Mouse (Mus musculus): Measurements from ENCODE around the gene Olfr1212. TPM values are rescaled to one million over a fixed set of nuclear protein-coding genes. Genes with fewer than 3 reads are reported as not detected.

Gene Olfr1212
- total RNA-seq (2021): not detected
- long read RNA-seq, experiment 1: 0 reads
- long read RNA-seq, experiment 2: 0 reads

- DNase-seq: no peak
- intact Hi-C loops (cut with DNase I): no loop called here
These were observed at the start of gene Olfr1212 for GRCm38 (mm10) chr2:88953669-88954068. TSS of gene Olfr1212 (plus strand) at chr2:88953969.

GRCm38 (mm10) chr2:88915057-88915456 is 38.7 kb upstream of the Olfr1212 start, which contains the start of gene Olfr1209:
TSS of gene Olfr1209 (minus strand) at chr2:88915157.
- DNase-seq: no peak
- intact Hi-C loops (cut with DNase I): no loop called here

DNA sequence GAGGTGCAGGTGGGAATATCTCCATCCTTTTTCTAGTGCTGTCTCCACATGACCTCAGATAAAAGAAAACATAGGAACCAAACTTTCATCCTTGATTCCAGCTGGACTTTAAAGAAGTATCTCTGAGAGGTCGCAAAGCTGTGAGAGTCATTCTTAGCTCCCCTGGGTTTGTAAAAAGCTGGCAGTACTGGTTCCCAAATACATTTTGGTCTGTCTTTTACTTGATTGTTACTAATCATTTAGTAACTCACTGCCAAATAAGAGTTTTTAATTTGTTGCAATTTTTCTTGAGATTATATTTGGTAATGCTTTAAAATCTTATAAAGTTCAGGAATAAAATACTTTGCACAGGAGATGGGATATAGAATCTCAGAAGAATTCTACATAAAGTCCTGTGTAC is 15.8 kb upstream of the Olfr1212 start, which contains the start of gene Olfr1211:
Olfr1211 (minus strand) TSS at position 101 of the 400 bp plus-strand sequence.
- no peak for DNase-seq
- intact Hi-C loops (cut with DNase I): no loop called here

GRCm38 (mm10) chr2:88980181-88980580 is 26.4 kb downstream of the Olfr1212 start, which contains the start of gene Gm13762:
TSS of gene Gm13762 (minus strand) at chr2:88980281.
- no peak for DNase-seq
- intact Hi-C loops (cut with DNase I): no loop called here

GRCm38 (mm10) chr2:88992553-88992952 is 38.8 kb downstream of the Olfr1212 start, which contains the start of gene Olfr1214:
TSS of gene Olfr1214 (minus strand) at chr2:88992653.
- intact Hi-C loops (cut with DNase I): no loop called here
- DNase-seq: no peak

DNA sequence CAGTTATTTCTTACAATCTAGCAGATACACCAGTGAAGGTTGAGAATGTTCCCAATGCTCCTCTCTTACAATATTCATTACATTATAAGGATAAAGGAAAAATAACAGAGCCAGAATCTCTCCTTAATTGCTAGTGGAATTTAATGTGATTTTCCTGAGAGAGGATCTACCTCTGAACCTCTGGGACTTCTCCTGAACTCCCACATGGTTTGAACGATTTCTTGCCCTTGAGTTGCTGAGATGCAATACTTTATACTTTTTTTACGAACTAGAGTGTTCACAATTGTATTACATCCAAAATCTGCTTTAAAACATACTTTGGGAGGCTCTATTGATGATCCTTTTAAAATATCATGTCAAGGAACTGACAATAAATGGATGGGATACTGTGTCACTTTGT is 53.1 kb downstream of the Olfr1212 start, which contains the start of gene Olfr1215:
Olfr1215 (minus strand) TSS at position 101 of the 400 bp plus-strand sequence.
- DNase-seq: no peak
- intact Hi-C loops (cut with DNase I): no loop called here

Other genes starting within 250 kb of the Olfr1212 start
- not detected for gene Olfr1196, start 249.4 kb upstream of the Olfr1212 start, total RNA-seq (2021)
- gene Olfr1197, start 221.6 kb upstream of the Olfr1212 start, total RNA-seq (2021): not detected
- gene Olfr1198, start 202.6 kb upstream of the Olfr1212 start, total RNA-seq (2021): not detected
- gene Olfr1199, start 193.5 kb upstream of the Olfr1212 start, total RNA-seq (2021): not detected
- gene Olfr1200, start 183.5 kb upstream of the Olfr1212 start, total RNA-seq (2021): not detected
- not detected for gene Olfr1201, start 160.9 kb upstream of the Olfr1212 start, total RNA-seq (2021)
- not detected for gene Olfr1202, start 139.5 kb upstream of the Olfr1212 start, total RNA-seq (2021)
- gene Olfr1205, start 124.2 kb upstream of the Olfr1212 start, total RNA-seq (2021): not detected
- gene Olfr1204, start 104.7 kb upstream of the Olfr1212 start, total RNA-seq (2021): not detected
- not detected for gene Olfr1206, start 90.7 kb upstream of the Olfr1212 start, total RNA-seq (2021)
- not detected for gene Olfr1208, start 51.7 kb upstream of the Olfr1212 start, total RNA-seq (2021)
- not detected for gene Olfr1209, start 38.8 kb upstream of the Olfr1212 start, total RNA-seq (2021)
- gene Olfr1211, start 15.9 kb upstream of the Olfr1212 start, total RNA-seq (2021): not detected
- gene Gm13762, start 26.3 kb downstream of the Olfr1212 start, total RNA-seq (2021): not detected
- gene Olfr1214, start 38.7 kb downstream of the Olfr1212 start, total RNA-seq (2021): not detected
- not detected for gene Olfr1215, start 53.0 kb downstream of the Olfr1212 start, total RNA-seq (2021)
- gene Olfr1216, start 64.4 kb downstream of the Olfr1212 start, total RNA-seq (2021): not detected
- gene Olfr1217, start 78.1 kb downstream of the Olfr1212 start, total RNA-seq (2021): not detected
- not detected for gene Olfr1218, start 107.2 kb downstream of the Olfr1212 start, total RNA-seq (2021)
- not detected for gene Olfr1219, start 129.5 kb downstream of the Olfr1212 start, total RNA-seq (2021)
- gene Olfr1220, start 152.9 kb downstream of the Olfr1212 start, total RNA-seq (2021): not detected
- gene Olfr1221, start 163.3 kb downstream of the Olfr1212 start, total RNA-seq (2021): not detected
- gene Olfr1222, start 179.1 kb downstream of the Olfr1212 start, total RNA-seq (2021): not detected
- gene Olfr1223, start 197.6 kb downstream of the Olfr1212 start, total RNA-seq (2021): not detected
- gene Olfr1224-ps1, start 210.1 kb downstream of the Olfr1212 start, total RNA-seq (2021): not detected
- not detected for gene Olfr1225, start 220.7 kb downstream of the Olfr1212 start, total RNA-seq (2021)
- not detected for gene Olfr1226, start 246.1 kb downstream of the Olfr1212 start, total RNA-seq (2021)